In genomic region chr3:135211805-135212657, GRCm38 (mm10) we compare ENCODE assay signal across 8 mouse cellular contexts. TPM values are rescaled to one million over a fixed set of nuclear protein-coding genes. Genes with fewer than 3 reads are reported as not detected.
DNase-seq lines count a peak whose midpoint lies in the region; ATAC-seq lines count a peak whose summit lies in the region.

Gene Cenpe, plus strand, starts transcription at chr3:135212537.

- peak; percentile 91 for DNase-seq in adipocyte (ENCODE audit: low spot score)
- DNase-seq in embryo, embryonic 10 days (ENCODE audit: low spot score) = peak; percentile 95
- peak; percentile 93 for DNase-seq in gastrocnemius, postnatal 10 days
- DNase-seq in induced T-regulatory cell, adult 2 months (ENCODE audit: low read depth) = peak; percentile 97
- peak; percentile 42 to 79 for DNase-seq in left cerebral cortex, adult 9 months (ENCODE audit: low spot score in 2 of 2)
- DNase-seq in right cerebral cortex, postnatal 14 days = peak; percentile 91
- DNase-seq in urinary bladder, postnatal 36 days (ENCODE audit: low spot score in 2 of 2) = peak; percentile 75 to 88

- peak; percentile 96 for ATAC-seq in megakaryocyte progenitor cell, adult 5-6 weeks (replicated peaks; ENCODE audit: poor library complexity)

RNA-seq across cellular contexts. Expression of gene Cenpe, which starts in this region (rescaled TPM):
- 1 to 10 TPM; 3.6 to 5.0 TPM for total RNA-seq in gastrocnemius, postnatal 10 days (2021)
- total RNA-seq in megakaryocyte progenitor cell, adult 5-6 weeks (2015) = 57.5 and 57.9 TPM in 2 replicates
- total RNA-seq in megakaryocyte progenitor cell, adult 5-6 weeks (2017) = 56.6 and 77.8 TPM in 2 replicates

Comparison
In these comparisons a context has a peak if more than half of its experiments do, and no peak if none do; other contexts are left out.
1. Peak in every context shown above with its lines: DNase-seq and ATAC-seq.
2. RNA of gene Cenpe (total RNA-seq): 56.6 to 77.8 TPM in megakaryocyte progenitor cell, adult 5-6 weeks; 3.6 to 5.0 TPM in gastrocnemius, postnatal 10 days; every median in the first group is over 4 times any median in the second.